Mouse (Mus musculus) G1E (cell line): ENCODE measurements around the gene Alox5ap. TPM values are rescaled to one million over a fixed set of nuclear protein-coding genes. Genes with fewer than 3 reads are reported as not detected.

Source experiments
- ATAC-seq: 2 replicates; pipeline ENCODE4 v1.8.0; 2016; ENCODE audit warnings: mild to moderate bottlenecking; ENCODE audit not compliant: insufficient number of reproducible peaks, poor library complexity, low FRiP score, severe bottlenecking; ENCODE audit errors: extremely low read depth
- DNase-seq: peaks from one replicate; pipeline ENCODE4 v3.0.0; 2012; ENCODE audit warnings: low spot score
- H3K27me3 ChIP-seq: 2 replicates; pipeline ENCODE4 v1.6.1; 2012; ENCODE audit warnings: mild to moderate bottlenecking, low read length, inconsistent platforms; ENCODE audit not compliant: insufficient read depth
- H3K36me3 ChIP-seq: replicated peaks from 2 replicates; pipeline ENCODE3; 2012; ENCODE audit warnings: mild to moderate bottlenecking, inconsistent platforms
- H3K4me1 ChIP-seq: 2 replicates; pipeline ENCODE4 v1.6.1; 2012; ENCODE audit warnings: low read depth, low read length, inconsistent platforms, mixed read lengths; ENCODE audit not compliant: insufficient read depth
- H3K4me3 ChIP-seq: 2 replicates; pipeline ENCODE4 v1.5.1; 2012; ENCODE audit warnings: low read depth, mild to moderate bottlenecking, inconsistent platforms, low read length, moderate library complexity, mixed read lengths
- H3K9me3 ChIP-seq: replicated peaks from 2 replicates; pipeline ENCODE4 v1.6.1; 2012; ENCODE audit warnings: inconsistent platforms
- CTCF ChIP-seq: IDR thresholded peaks from 2 replicates; pipeline ENCODE4 v1.5.1; 2012; ENCODE audit warnings: low read depth, low read length, inconsistent platforms, mixed read lengths
- GATA1 ChIP-seq: IDR thresholded peaks from 2 replicates; pipeline ENCODE4 v1.6.1; 2012; ENCODE audit warnings: borderline replicate concordance, low read length, inconsistent platforms, mixed read lengths
- GATA2 ChIP-seq: IDR thresholded peaks from 2 replicates; pipeline ENCODE4 v1.6.1; 2012; ENCODE audit warnings: low read depth, low read length, inconsistent platforms, borderline replicate concordance
- POLR2AphosphoS5 ChIP-seq: IDR thresholded peaks from 2 replicates; pipeline ENCODE4 v1.6.1; 2012; ENCODE audit warnings: low read depth, low read length, inconsistent platforms; ENCODE audit not compliant: insufficient replicate concordance
- TAL1 ChIP-seq: conservative IDR thresholded peaks from 2 replicates; pipeline ENCODE4 v1.6.1; 2012; ENCODE audit warnings: low read depth, low read length, inconsistent platforms, mixed read lengths
- polyA plus RNA-seq: library from polyadenylated mRNA; stranded (reverse); fragments of >175 nt; gene quantifications from 2 replicates; pipeline ENCODE4 v1.2.3, GENCODE M21; 2012
- total RNA-seq, 2 experiments: library from RNA; stranded (forward) in 1 of 2; stranded (reverse) in 1 of 2; fragments of 200-1000 nt in 1 of 2; fragments of >200 nt in 1 of 2; fragmentation: Nextera tagmentation in 1 of 2; gene quantifications; 2 replicates each; pipeline ENCODE4 v1.2.3; 2014 to 2017

Gene Alox5ap
- total and polyA plus RNA-seq, 3 experiments, result 1.5 to 157 (median 38.1) TPM

- no peak for DNase-seq
- no peaks in the 10 kb centered on the region for H3K9me3 ChIP-seq
- H3K36me3 ChIP-seq, result no peaks in the 10 kb centered on the region
- ATAC-seq, result no peak
- peaks cover 18% of the 10 kb centered on the region for H3K4me1 ChIP-seq
- H3K27me3 ChIP-seq, result peaks cover 5% of the 10 kb centered on the region
- no peak overlapping the region for H3K4me3 ChIP-seq
- no peak for TF ChIP-seq CTCF
- TF ChIP-seq GATA2, result no peak
- no peak for TF ChIP-seq TAL1
- no peak for TF ChIP-seq GATA1
- TF ChIP-seq POLR2AphosphoS5, result no peak
Observed at GRCm38 (mm10) chr5:149255522-149255921, 9.0 kb upstream of the Alox5ap start.

- H3K4me1 ChIP-seq, result peaks cover 18% of the 10 kb centered on the region
Observed at GRCm38 (mm10) chr5:149257518-149258281, 6.9 kb upstream of the Alox5ap start.

DNA sequence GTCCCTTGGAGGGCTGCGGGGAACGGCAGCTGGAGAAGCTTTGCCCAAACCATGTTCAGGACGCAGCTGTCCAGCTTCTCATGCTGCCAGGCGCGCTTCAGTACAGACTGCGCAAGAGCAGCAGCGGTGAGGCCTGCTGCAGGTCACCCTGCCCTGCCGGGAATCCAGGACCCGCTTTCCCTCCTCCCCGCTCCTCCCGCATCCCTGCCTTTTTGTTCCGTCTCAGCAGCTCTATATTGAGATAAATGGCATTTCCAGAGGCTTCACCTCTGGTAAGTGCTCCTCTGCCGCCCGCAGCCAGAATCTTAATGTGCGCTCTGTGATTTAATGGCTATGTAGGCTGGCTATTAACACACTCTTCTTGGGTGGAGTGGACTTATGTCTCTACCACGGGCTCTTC is 5.5 kb upstream of the Alox5ap start:
- DNase-seq, result no peak
- H3K4me1 ChIP-seq, result peaks cover 16% of the 10 kb centered on the region
- no peak overlapping the region for H3K4me3 ChIP-seq
- ATAC-seq, result no peak
- H3K27me3 ChIP-seq, result peaks cover 5% of the 10 kb centered on the region
- no peaks in the 10 kb centered on the region for H3K9me3 ChIP-seq
- H3K36me3 ChIP-seq, result no peaks in the 10 kb centered on the region
- TF ChIP-seq GATA1 (no peak), POLR2AphosphoS5 (no peak), GATA2 (no peak), CTCF (no peak), TAL1 (no peak)

More at GRCm38 (mm10) chr5:149257518-149258281, 6.9 kb upstream of the Alox5ap start:
- H3K27me3 ChIP-seq, result peaks cover 5% of the 10 kb centered on the region
- no peaks in the 10 kb centered on the region for H3K9me3 ChIP-seq
- DNase-seq (no peak), ATAC-seq (no peak)
- no peak for TF ChIP-seq GATA2
- TF ChIP-seq GATA1, result no peak
- no peak for TF ChIP-seq POLR2AphosphoS5
- no peak for TF ChIP-seq CTCF
- no peak for TF ChIP-seq TAL1
- H3K36me3 ChIP-seq, result no peaks in the 10 kb centered on the region
- no peak overlapping the region for H3K4me3 ChIP-seq

DNA sequence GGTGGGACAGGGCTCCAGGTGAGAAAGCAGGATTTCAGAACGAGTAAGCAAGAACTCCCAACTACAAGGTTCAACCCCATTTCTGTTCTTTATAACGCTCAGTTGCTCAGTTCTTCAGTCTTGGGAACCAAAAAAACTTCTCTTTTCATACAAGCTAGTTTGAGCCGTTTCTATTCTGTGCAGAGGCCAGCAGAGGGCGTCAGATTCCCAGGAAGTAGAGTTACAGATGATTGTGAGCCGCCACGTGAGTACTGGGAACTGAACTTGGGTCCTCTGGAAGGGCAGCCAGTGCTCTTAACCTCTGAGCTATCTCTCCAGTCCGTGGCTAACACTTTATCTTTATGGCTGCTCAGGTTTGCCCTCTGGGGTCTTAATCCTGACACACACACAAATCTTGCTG is 3.1 kb upstream of the Alox5ap start:
- peaks cover 29% of the 10 kb centered on the region for H3K4me1 ChIP-seq
- DNase-seq (no peak), ATAC-seq (no peak)
- no peak overlapping the region for H3K4me3 ChIP-seq
- H3K27me3 ChIP-seq, result peaks cover 5% of the 10 kb centered on the region
- no peaks in the 10 kb centered on the region for H3K36me3 ChIP-seq
- H3K9me3 ChIP-seq, result no peaks in the 10 kb centered on the region
- TF ChIP-seq GATA1, result no peak
- no peak for TF ChIP-seq POLR2AphosphoS5
- TF ChIP-seq CTCF, result no peak
- TF ChIP-seq GATA2, result no peak
- no peak for TF ChIP-seq TAL1

DNA sequence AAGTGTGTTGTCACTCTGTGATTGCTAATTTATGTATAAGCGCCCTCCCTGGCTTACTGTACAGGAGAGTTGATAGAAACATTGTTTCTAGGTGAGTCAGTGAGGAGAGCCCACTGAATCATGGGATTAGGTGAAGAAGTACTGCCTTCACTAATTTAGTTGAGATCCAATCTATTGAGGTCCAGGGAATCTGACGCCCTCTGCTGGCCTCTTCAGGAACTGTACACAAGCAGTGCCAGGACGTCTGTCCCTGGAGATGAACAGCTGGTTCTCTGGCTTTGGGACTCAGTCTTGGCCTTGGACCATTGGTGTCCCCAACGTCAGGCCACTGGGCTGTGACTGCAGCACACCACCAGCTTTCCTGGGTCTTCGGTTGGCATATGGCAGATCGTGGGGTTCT is 2.7 kb upstream of the Alox5ap start:
- H3K27me3 ChIP-seq, result peaks cover 7% of the 10 kb centered on the region
- ATAC-seq (no peak), DNase-seq (no peak)
- no peak for TF ChIP-seq TAL1
- TF ChIP-seq GATA2, result no peak
- TF ChIP-seq GATA1, result no peak
- peak; percentile 57; the same call in 1 of the 2 replicates for TF ChIP-seq CTCF
- no peak for TF ChIP-seq POLR2AphosphoS5
- H3K4me1 ChIP-seq, result peaks cover 32% of the 10 kb centered on the region
- no peaks in the 10 kb centered on the region for H3K9me3 ChIP-seq
- no peaks in the 10 kb centered on the region for H3K36me3 ChIP-seq
- H3K4me3 ChIP-seq, result no peak overlapping the region

DNA sequence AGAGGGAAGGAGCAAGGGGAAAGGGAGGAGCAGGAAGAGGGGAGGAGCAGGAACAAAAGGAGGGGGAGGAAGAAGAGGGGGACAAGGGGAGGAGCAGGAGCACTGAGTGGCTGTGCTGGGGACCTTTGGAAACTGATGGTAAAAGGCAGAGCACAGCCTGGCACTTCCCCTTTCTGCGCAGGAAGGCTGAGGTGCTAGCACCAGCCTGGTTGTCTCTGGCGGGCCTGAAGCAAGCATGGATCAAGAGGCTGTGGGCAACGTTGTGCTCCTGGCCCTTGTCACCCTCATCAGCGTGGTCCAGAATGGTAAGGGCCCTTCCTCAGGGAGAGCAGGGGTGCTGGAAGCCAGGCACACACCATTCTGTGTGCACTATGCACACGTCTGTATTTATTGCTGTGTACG is 312 bp downstream of the Alox5ap start:
- Histone ChIP-seq H3K9me3 (no peaks in the 10 kb centered on the region), H3K36me3 (peaks cover 4% of the 10 kb centered on the region), H3K4me3 (peak overlapping the region; percentile 65), H3K4me1 (peaks cover 41% of the 10 kb centered on the region), H3K27me3 (peaks cover 2% of the 10 kb centered on the region; the same call in 1 of the 2 replicates)
- TF ChIP-seq CTCF (no peak), TAL1 (no peak), GATA1 (no peak), POLR2AphosphoS5 (no peak)
- peak; percentile 70 for ATAC-seq
- peak; percentile 46 for DNase-seq
